Mouse (Mus musculus): ENCODE data around the gene Il4ra.

DNA sequence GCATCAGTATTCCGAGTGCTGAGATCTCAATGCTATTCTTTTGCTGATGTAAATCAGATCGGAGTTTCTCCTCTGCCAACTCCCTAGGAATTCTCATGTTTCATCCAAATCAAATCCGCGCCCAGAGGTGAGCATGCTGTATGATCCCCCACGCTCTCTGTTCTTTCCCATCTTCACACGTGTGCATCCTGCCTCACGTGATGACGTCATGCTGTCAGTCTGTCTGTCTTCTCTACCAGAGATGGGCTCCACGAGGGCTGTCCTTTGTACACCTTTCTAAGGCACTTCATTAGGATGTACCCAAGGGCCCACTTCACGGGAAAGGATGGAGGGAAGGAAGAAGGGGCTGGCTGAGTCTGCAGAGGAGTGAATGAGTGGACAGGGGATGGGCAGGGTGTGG, 48.2 kb downstream of the Il4ra start:
- TF ChIP-seq CTCF (IDR thresholded peaks at IDR 0.05; ENCODE audit: low read depth, low read length) (no peak), POLR2A (IDR thresholded peaks at IDR 0.05; ENCODE audit: borderline replicate concordance, low read depth, low read length) (no peak)

Data from bone marrow macrophage, adult 2 months (primary cell).